Mouse (Mus musculus) MEL (cell line): ENCODE measurements around the gene Maff. TPM values are rescaled to one million over a fixed set of nuclear protein-coding genes. Genes with fewer than 3 reads are reported as not detected.

Experiments used
- DNase-seq: peaks from one replicate; pipeline ENCODE4 v3.0.0; 2011; ENCODE audit warnings: low read depth, low spot score
- H3K27ac ChIP-seq: 2 replicates; pipeline ENCODE4 v1.5.1; 2012; ENCODE audit warnings: low read depth, mild to moderate bottlenecking, control low read depth, low read length, moderate library complexity; ENCODE audit not compliant: control insufficient read depth
- H3K27me3 ChIP-seq, 2 experiments: fragments of 150-350 bp in 1 of 2; sonication (generic) in 1 of 2; 2 replicates each; pipeline ENCODE4 v1.6.1; 2012; ENCODE audit warnings: low read length in 2 of 2, mild to moderate bottlenecking in 2 of 2, improper control_type of control experiment in 1 of 2, moderate library complexity in 1 of 2; ENCODE audit not compliant: insufficient read depth in 2 of 2, control insufficient read depth in 1 of 2
- H3K36me3 ChIP-seq, 2 experiments: 2 replicates each; pipeline ENCODE4 v1.6.1; 2012 to 2014; ENCODE audit warnings: low read length in 2 of 2, improper control_type of control experiment in 1 of 2, inconsistent platforms in 1 of 2, mild to moderate bottlenecking in 1 of 2; ENCODE audit not compliant: insufficient read depth in 2 of 2, control insufficient read depth in 1 of 2
- H3K4me1 ChIP-seq, 2 experiments: fragments of 150-350 bp in 1 of 2; sonication (generic) in 1 of 2; 2 replicates each; pipeline ENCODE4 v1.6.1; 2012; ENCODE audit warnings: low read length in 2 of 2, improper control_type of control experiment in 1 of 2, mild to moderate bottlenecking in 1 of 2; ENCODE audit not compliant: insufficient read depth in 2 of 2, control insufficient read depth in 1 of 2
- H3K4me3 ChIP-seq, 2 experiments: fragments of 150-350 bp in 1 of 2; sonication (generic) in 1 of 2; 2 replicates each; pipeline ENCODE4 v1.5.1; 2012; ENCODE audit warnings: low read depth in 2 of 2, low read length in 2 of 2, mild to moderate bottlenecking in 2 of 2, moderate library complexity in 2 of 2, control low read depth in 1 of 2, improper control_type of control experiment in 1 of 2; ENCODE audit not compliant: control insufficient read depth in 1 of 2, insufficient read depth in 1 of 2
- H3K79me2 ChIP-seq: 2 replicates; pipeline ENCODE4 v1.6.1; 2012; ENCODE audit warnings: mild to moderate bottlenecking, low read length, moderate library complexity; ENCODE audit not compliant: control insufficient read depth, poor library complexity, insufficient read depth
- H3K9ac ChIP-seq: 2 replicates; pipeline ENCODE4 v1.6.1; 2012; ENCODE audit warnings: low read depth, mild to moderate bottlenecking, control low read depth, low read length, moderate library complexity; ENCODE audit not compliant: control insufficient read depth, poor library complexity, severe bottlenecking
- H3K9me3 ChIP-seq: fragments of 150-350 bp; sonication (generic); replicated peaks from 2 replicates; pipeline ENCODE4 v1.6.1; 2012; ENCODE audit warnings: mild to moderate bottlenecking, low read length, improper control_type of control experiment, moderate library complexity; ENCODE audit not compliant: insufficient read depth
- BHLHE40 ChIP-seq: IDR thresholded peaks from 2 replicates; pipeline ENCODE4 v1.6.1; 2012; ENCODE audit warnings: low read depth, mild to moderate bottlenecking, inconsistent platforms, low read length, improper control_type of control experiment, borderline replicate concordance
- CHD1 ChIP-seq: IDR thresholded peaks from 2 replicates; pipeline ENCODE4 v1.6.1; 2012; ENCODE audit warnings: low read depth, mild to moderate bottlenecking, inconsistent platforms, low read length, improper control_type of control experiment
- CTCF ChIP-seq, 3 experiments: IDR thresholded peaks in 2 of 3; conservative IDR thresholded peaks in 1 of 3; 2 replicates each; pipeline ENCODE4 v1.5.1; 2011 to 2012; ENCODE audit warnings: low read length in 3 of 3, low read depth in 2 of 3, mild to moderate bottlenecking in 2 of 3, improper control_type of control experiment in 1 of 3, inconsistent platforms in 1 of 3, mixed read lengths in 1 of 3, moderate library complexity in 1 of 3; ENCODE audit not compliant: control insufficient read depth in 1 of 3, insufficient read depth in 1 of 3, poor library complexity in 1 of 3, severe bottlenecking in 1 of 3
- EP300 ChIP-seq, 2 experiments: IDR thresholded peaks; 2 replicates each; pipeline ENCODE4 v1.6.1; 2011; ENCODE audit warnings: improper control_type of control experiment in 2 of 2, low read length in 2 of 2, low read depth in 1 of 2, mild to moderate bottlenecking in 1 of 2
- ETS1 ChIP-seq: IDR thresholded peaks from 2 replicates; pipeline ENCODE4 v1.6.1; 2012; ENCODE audit warnings: low read depth, mild to moderate bottlenecking, inconsistent platforms, low read length, improper control_type of control experiment, moderate library complexity
- JUND ChIP-seq: IDR thresholded peaks from 2 replicates; pipeline ENCODE4 v1.6.1; 2011; ENCODE audit warnings: low read depth, mild to moderate bottlenecking, improper control_type of control experiment, low read length
- KAT2A ChIP-seq: conservative IDR thresholded peaks from 2 replicates; pipeline ENCODE4 v1.6.1; 2012; ENCODE audit warnings: low read depth, low read length, improper control_type of control experiment, inconsistent platforms
- MAZ ChIP-seq: IDR thresholded peaks from 2 replicates; pipeline ENCODE4 v1.6.1; 2012; ENCODE audit warnings: low read depth, mild to moderate bottlenecking, inconsistent platforms, low read length, improper control_type of control experiment
- MEF2A ChIP-seq: IDR thresholded peaks from 2 replicates; pipeline ENCODE4 v1.6.1; 2014; ENCODE audit warnings: low read depth, mild to moderate bottlenecking, inconsistent platforms, low read length, improper control_type of control experiment; ENCODE audit not compliant: poor library complexity, insufficient replicate concordance, severe bottlenecking; ENCODE audit errors: extremely low read depth
- MXI1 ChIP-seq: IDR thresholded peaks from 2 replicates; pipeline ENCODE4 v1.6.1; 2011; ENCODE audit warnings: mild to moderate bottlenecking, low read depth, low read length, improper control_type of control experiment
- MYB ChIP-seq: IDR thresholded peaks from 2 replicates; pipeline ENCODE4 v1.6.1; 2011; ENCODE audit warnings: mild to moderate bottlenecking, low read depth, low read length, improper control_type of control experiment
- MYC ChIP-seq: IDR thresholded peaks from 2 replicates; pipeline ENCODE4 v1.6.1; 2011; ENCODE audit warnings: low read depth, mild to moderate bottlenecking, low read length, improper control_type of control experiment, moderate library complexity
- NELFE ChIP-seq: IDR thresholded peaks from 2 replicates; pipeline ENCODE4 v1.6.1; 2011; ENCODE audit warnings: low read depth, low read length, improper control_type of control experiment
- POLR2AphosphoS2 ChIP-seq: IDR thresholded peaks from 2 replicates; pipeline ENCODE4 v1.6.1; 2011; ENCODE audit warnings: low read length, improper control_type of control experiment
- POLR2AphosphoS5 ChIP-seq: IDR thresholded peaks from 2 replicates; pipeline ENCODE4 v1.6.1; 2012; ENCODE audit warnings: low read depth, borderline replicate concordance, mild to moderate bottlenecking, inconsistent platforms, low read length, moderate library complexity, mixed read lengths
- RAD21 ChIP-seq: IDR thresholded peaks from 2 replicates; pipeline ENCODE4 v1.6.1; 2011; ENCODE audit warnings: mild to moderate bottlenecking, low read depth, low read length, improper control_type of control experiment
- SMC3 ChIP-seq: IDR thresholded peaks from 2 replicates; pipeline ENCODE4 v1.6.1; 2011; ENCODE audit warnings: low read depth, low read length, improper control_type of control experiment
- UBTF ChIP-seq: IDR thresholded peaks from 2 replicates; pipeline ENCODE4 v1.6.1; 2012; ENCODE audit warnings: low read depth, mild to moderate bottlenecking, inconsistent platforms, low read length, improper control_type of control experiment, moderate library complexity, borderline replicate concordance; ENCODE audit not compliant: insufficient read depth
- ZNF384 ChIP-seq: IDR thresholded peaks from 2 replicates; pipeline ENCODE4 v1.6.1; 2012; ENCODE audit warnings: low read depth, mild to moderate bottlenecking, inconsistent platforms, low read length, improper control_type of control experiment
- polyA plus RNA-seq, 2 experiments: library from polyadenylated mRNA; stranded (reverse) in 1 of 2; unstranded in 1 of 2; fragments of >175 nt in 1 of 2; fragments of >200 nt in 1 of 2; gene quantifications; 2 replicates each; pipeline versions ENCODE4 v1.2.1 to v1.2.4; 2012; ENCODE audit warnings: low replicate concordance in 2 of 2, low read depth in 1 of 2; ENCODE audit not compliant: insufficient read length in 2 of 2, insufficient read depth in 1 of 2, missing spikeins in 1 of 2
- total RNA-seq: library from RNA; depleted of rRNA; stranded (reverse); fragments of 300-350 nt; gene quantifications from 2 replicates; pipeline ENCODE4 v1.2.3, GENCODE M21; 2012

Maff gene
- total and polyA plus RNA-seq, 3 experiments, result 3.3 to 5.8 TPM; not detected in 1

DNA sequence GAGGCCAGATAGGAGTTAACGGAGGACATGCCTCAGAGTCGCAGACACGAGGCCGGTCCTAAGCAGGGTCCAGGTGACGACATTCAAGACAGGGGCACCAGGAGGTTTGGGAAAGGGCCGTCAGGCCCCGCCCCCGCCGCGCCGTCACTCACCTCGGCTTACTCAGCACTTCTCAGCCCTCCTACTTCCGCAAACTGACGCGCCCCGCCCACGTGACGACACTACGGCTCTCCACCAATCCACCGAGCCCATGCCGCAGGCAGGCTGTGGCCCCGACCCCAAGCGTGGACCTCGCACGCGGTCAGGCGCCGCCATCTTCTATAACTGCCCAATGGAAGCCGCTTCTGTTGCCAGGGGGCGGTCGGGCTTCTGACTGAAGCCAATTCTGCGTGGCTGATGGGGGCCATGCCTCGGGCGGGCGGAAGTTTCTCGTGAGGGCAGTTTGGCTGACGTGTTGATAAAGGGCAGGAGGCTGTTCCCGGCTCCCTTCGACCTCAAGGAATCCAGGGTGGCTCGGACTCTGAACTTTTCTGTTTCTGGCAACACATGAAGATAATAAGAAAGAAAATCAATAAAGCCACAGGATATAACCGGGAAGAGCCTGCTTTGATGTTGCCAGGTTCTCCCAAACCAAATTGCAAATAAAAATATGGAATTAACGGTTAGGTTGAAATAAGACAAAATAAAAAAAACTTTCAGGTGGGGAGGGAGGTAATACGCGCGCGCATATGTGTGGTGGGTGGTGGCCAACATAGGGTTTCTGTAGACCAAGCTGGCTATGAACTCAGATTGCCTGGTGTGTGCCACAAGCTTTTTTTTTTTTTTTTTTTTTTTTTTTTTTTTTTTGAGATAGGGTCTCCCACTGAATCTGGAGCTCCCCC is 18.1 kb upstream of the Maff start, which contains the start of gene Pla2g6 (continued):
- TF ChIP-seq KAT2A (peak; percentile 70; the same call in 1 of the 2 replicates), UBTF (no peak), MXI1 (peak; percentile 91), MYB (no peak), POLR2AphosphoS5 (no peak), MYC (peak; percentile 94; the same call in 1 of the 2 replicates), MEF2A (0 out of 2 replicates have a peak, but pooled peaks have one; percentile 2), CHD1 (0 out of 2 replicates have a peak, but pooled peaks have one; percentile 51), EP300 (IDR thresholded peaks at IDR 0.05; ENCODE audit: low read depth in 1 of 2, low read length in 2 of 2) (peak in 1 of 2 experiments; percentile 22; a peak in 1 of 4 replicates), BHLHE40 (no peak), NELFE (peak; percentile 67)

- peak overlapping the region; percentile 73 for H3K9ac ChIP-seq
- no peaks in the 10 kb centered on the region for H3K27me3 ChIP-seq
- peak overlapping the region; percentile 53 to 71 for H3K4me3 ChIP-seq
- peak overlapping the region; percentile 79 for H3K27ac ChIP-seq
- H3K4me1 ChIP-seq, result peaks cover 2 to 31% of the 10 kb centered on the region in 2 experiments
- H3K36me3 ChIP-seq, result peaks cover 0 to 20% of the 10 kb centered on the region in 2 experiments; a peak in 2 of 4 replicates
- H3K79me2 ChIP-seq, result peaks cover 28% of the 10 kb centered on the region
- DNase-seq, result peak; percentile 80
- TF ChIP-seq CHD1 (0 out of 2 replicates have a peak, but pooled peaks have one; percentile 12), JUND (no peak)
- no peaks in the 10 kb centered on the region for H3K9me3 ChIP-seq
Measured at GRCm38 (mm10) chr15:79328939-79329275, 17.5 kb upstream of the Maff start.

GRCm38 (mm10) chr15:79329346-79329978 is 17.0 kb upstream of the Maff start:
- H3K9me3 ChIP-seq, result no peaks in the 10 kb centered on the region
- peak; percentile 16 for TF ChIP-seq RAD21
- no peak for TF ChIP-seq MAZ
- TF ChIP-seq ETS1, result 0 out of 2 replicates have a peak, but pooled peaks have one; percentile 19
- no peak for TF ChIP-seq POLR2AphosphoS2
- peak; percentile 27; the same call in 1 of the 2 replicates for TF ChIP-seq SMC3
- TF ChIP-seq CTCF (IDR thresholded peaks at IDR 0.05 in 2 of 3, conservative IDR thresholded peaks at IDR 0.05 in 1 of 3; ENCODE audit: control insufficient read depth in 1 of 3, insufficient read depth in 1 of 3, low read depth in 2 of 3, low read length in 3 of 3, poor library complexity in 1 of 3, severe bottlenecking in 1 of 3), result peak in 2 of 3 experiments; percentile 30 to 34
- peak; percentile 26; the same call in 1 of the 2 replicates for TF ChIP-seq ZNF384
- no peaks in the 10 kb centered on the region for H3K27me3 ChIP-seq
- no peak overlapping the region for H3K9ac ChIP-seq
- H3K4me3 ChIP-seq, result no peak overlapping the region
- DNase-seq, result peak; percentile 57
- H3K27ac ChIP-seq, result no peak overlapping the region
- peaks cover 0 to 18% of the 10 kb centered on the region in 2 experiments; a peak in 2 of 4 replicates for H3K36me3 ChIP-seq
- H3K4me1 ChIP-seq, result peaks cover 2 to 30% of the 10 kb centered on the region in 2 experiments
- peaks cover 27% of the 10 kb centered on the region for H3K79me2 ChIP-seq
